Mouse (Mus musculus) myocyte (in vitro differentiated cells): Measurements from ENCODE around the gene Gm7102.

ENCODE experiments used
- CEBPB ChIP-seq: IDR thresholded peaks from 2 replicates; pipeline ENCODE4 v1.6.1; 2011; ENCODE audit warnings: mild to moderate bottlenecking, moderate library complexity; ENCODE audit not compliant: poor library complexity, insufficient read depth, severe bottlenecking
- E2F4 ChIP-seq: IDR thresholded peaks from one replicate; pipeline ENCODE4 v1.6.1; 2011; ENCODE audit warnings: mild to moderate bottlenecking, control low read depth, moderate library complexity; ENCODE audit not compliant: insufficient read depth
- MAX ChIP-seq: IDR thresholded peaks from one replicate; pipeline ENCODE4 v1.6.1; 2011; ENCODE audit warnings: low read depth, mild to moderate bottlenecking, control low read depth
- MYOD1 ChIP-seq, 3 experiments: IDR thresholded peaks; one replicate each; pipeline ENCODE4 v1.6.1; 2011; ENCODE audit warnings: control low read depth in 2 of 3, low read depth in 2 of 3, mild to moderate bottlenecking in 2 of 3, moderate library complexity in 1 of 3; ENCODE audit not compliant: insufficient read length in 2 of 3, control insufficient read depth in 1 of 3
- POLR2A ChIP-seq: IDR thresholded peaks from one replicate; pipeline ENCODE4 v1.6.1; 2011; ENCODE audit warnings: low read depth, mild to moderate bottlenecking, control low read depth, moderate library complexity; ENCODE audit not compliant: insufficient read length
- POLR2AphosphoS2 ChIP-seq: IDR thresholded peaks from one replicate; pipeline ENCODE4 v1.6.1; 2011; ENCODE audit warnings: low read depth, control low read depth; ENCODE audit not compliant: insufficient read length
- REST ChIP-seq: IDR thresholded peaks from one replicate; pipeline ENCODE4 v1.6.1; 2011; ENCODE audit warnings: mild to moderate bottlenecking, control low read depth, moderate library complexity; ENCODE audit not compliant: insufficient read depth, insufficient read length
- TCF12 ChIP-seq: IDR thresholded peaks from one replicate; pipeline ENCODE4 v1.6.1; 2011; ENCODE audit warnings: mild to moderate bottlenecking, control low read depth; ENCODE audit not compliant: poor library complexity, insufficient read depth, severe bottlenecking
- TCF3 ChIP-seq: IDR thresholded peaks from one replicate; pipeline ENCODE4 v1.6.1; 2011; ENCODE audit warnings: low read depth, control low read depth; ENCODE audit not compliant: insufficient read length
- USF1 ChIP-seq: IDR thresholded peaks from one replicate; pipeline ENCODE4 v1.6.1; 2011; ENCODE audit warnings: low read depth, mild to moderate bottlenecking, control low read depth, moderate library complexity

DNA sequence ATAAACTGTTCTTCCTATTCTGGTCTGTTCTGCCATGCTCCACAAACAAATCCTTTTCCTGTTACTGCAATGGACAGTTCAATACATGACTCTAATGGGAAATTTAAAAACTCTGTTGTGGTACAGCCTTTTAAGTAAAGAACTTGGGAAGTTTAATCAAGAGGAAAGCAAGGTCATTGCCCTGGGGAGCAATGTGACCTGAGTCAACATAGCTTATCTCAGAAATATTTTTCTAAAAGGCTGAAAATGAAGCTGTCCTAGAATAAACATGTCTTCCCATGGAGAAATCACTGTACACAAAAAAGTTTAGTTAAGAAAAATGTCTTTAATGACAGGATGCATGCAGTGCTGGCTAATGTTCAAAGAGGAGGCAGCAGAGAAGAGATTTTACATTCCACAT lies 37.5 kb downstream of the Gm7102 start:
- TF ChIP-seq POLR2A (no peak), E2F4 (no peak), USF1 (no peak), CEBPB (no peak), TCF12 (no peak), REST (no peak), MYOD1 (IDR thresholded peaks at IDR 0.05; ENCODE audit: control insufficient read depth in 1 of 3, insufficient read length in 2 of 3, low read depth in 2 of 3) (no peak), POLR2AphosphoS2 (no peak), MAX (no peak), TCF3 (no peak)
